9 mouse cellular contexts compared by ENCODE assay signal in the genomic region with DNA sequence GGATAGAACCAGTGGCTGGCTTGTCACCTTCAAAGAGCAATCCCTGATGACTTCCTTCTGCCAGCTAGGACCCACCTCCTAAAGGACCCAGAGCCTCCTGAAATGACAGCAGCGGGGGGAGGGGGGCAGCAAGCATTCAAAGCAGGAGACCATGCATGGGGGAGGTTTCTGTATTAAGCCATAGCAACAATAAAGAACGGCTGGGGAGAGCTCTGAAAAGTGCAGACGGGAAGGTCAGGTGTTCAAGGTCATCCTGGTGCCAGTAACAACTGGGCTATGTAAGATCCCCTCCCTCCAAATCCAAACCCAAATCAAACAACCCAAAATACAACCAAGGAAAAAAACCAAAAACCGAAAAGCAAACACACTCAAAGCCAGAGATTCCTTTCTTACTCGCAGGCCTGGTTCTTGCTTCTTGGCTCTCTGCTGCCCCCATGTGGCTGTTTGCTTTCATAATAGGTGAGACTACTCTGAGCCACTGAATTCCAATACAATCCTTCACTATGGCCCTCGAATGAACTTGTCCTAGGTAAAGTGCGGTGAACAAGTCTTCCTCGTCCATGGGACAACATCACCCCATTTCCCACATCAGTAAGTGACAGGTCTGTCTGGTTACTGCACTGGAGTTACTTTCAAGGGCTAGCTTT. TPM values are rescaled to one million over a fixed set of nuclear protein-coding genes. Genes with fewer than 3 reads are reported as not detected.
A peak's percentile ranks its signal among the peaks of the same experiment; 100 is the strongest.
DNase-seq lines count a peak whose midpoint lies in the region; ATAC-seq and TF ChIP-seq lines count a peak whose summit lies in the region.
"Had no signal": no experiment of that assay in that cellular context is flagged by ENCODE, and none has a peak within 500 bp of the region (broad histone marks: within the 10 kb centered on the region; RNA-seq: fewer than 3 reads in every experiment).

No protein-coding gene starts in this region.

- no peak overlapping the region for H3K4me3 ChIP-seq in forebrain, embryonic 10.5 days
- no peak overlapping the region for H3K4me3 ChIP-seq in heart, embryonic 13.5 days
- H3K4me3 ChIP-seq in kidney, embryonic 16.5 days (ENCODE audit: low read length) = no peak overlapping the region
- H3K4me3 ChIP-seq in liver, adult 2 months (ENCODE audit: insufficient read depth, low read depth, low read length) = no peak overlapping the region
- no peak overlapping the region for H3K4me3 ChIP-seq in stomach, embryonic 14.5 days (ENCODE audit: low read depth, low read length)
- H3K4me3 ChIP-seq: embryonic facial prominence, embryonic 12.5 days had no signal

- H3K4me2 ChIP-seq in heart, embryonic 13.5 days = peak overlapping the region; percentile 46
- peak overlapping the region; percentile 11; the same call in 1 of the 2 replicates for H3K4me2 ChIP-seq in kidney, embryonic 16.5 days (replicated peaks; ENCODE audit: low read depth, low read length)
- no peak overlapping the region for H3K4me2 ChIP-seq in stomach, embryonic 14.5 days (replicated peaks; ENCODE audit: low read depth, low read length)
- H3K4me2 ChIP-seq: embryonic facial prominence, embryonic 12.5 days had no signal

- no peaks in the 10 kb centered on the region for H3K9me3 ChIP-seq in forebrain, embryonic 10.5 days
- H3K9me3 ChIP-seq in heart, embryonic 13.5 days = no peaks in the 10 kb centered on the region
- H3K9me3 ChIP-seq in kidney, embryonic 16.5 days (ENCODE audit: low read length) = no peaks in the 10 kb centered on the region
- H3K9me3 ChIP-seq in stomach, embryonic 14.5 days (ENCODE audit: control insufficient read depth, low read depth, low read length) = no peaks in the 10 kb centered on the region
- H3K9me3 ChIP-seq: embryonic facial prominence, embryonic 12.5 days had no signal

- H3K79me2 ChIP-seq in liver, adult 2 months (ENCODE audit: control insufficient read depth, insufficient read depth, low read length) = no peaks in the 10 kb centered on the region

- no peak for TF ChIP-seq POLR2A in liver, adult 2 months (IDR thresholded peaks at IDR 0.05; ENCODE audit: extremely low read depth, insufficient read depth, low read length)

- peak overlapping the region; percentile 52; the same call in 1 of the 2 replicates for H3K9ac ChIP-seq in heart, embryonic 13.5 days
- H3K9ac ChIP-seq in kidney, embryonic 16.5 days (replicated peaks; ENCODE audit: low read length) = no peak overlapping the region
- 0 out of 2 replicates have a peak overlapping the region, but pooled peaks have one; percentile 35 for H3K9ac ChIP-seq in liver, adult 2 months (ENCODE audit: low read depth, low read length)
- H3K9ac ChIP-seq in stomach, embryonic 14.5 days (replicated peaks; ENCODE audit: low read depth, low read length) = no peak overlapping the region
- H3K9ac ChIP-seq: embryonic facial prominence, embryonic 12.5 days had no signal

- peaks cover 12% of the 10 kb centered on the region; the same call in 1 of the 2 replicates for H3K4me1 ChIP-seq in forebrain, embryonic 10.5 days
- peaks cover 5% of the 10 kb centered on the region; the same call in 1 of the 2 replicates for H3K4me1 ChIP-seq in heart, embryonic 13.5 days
- H3K4me1 ChIP-seq in kidney, embryonic 16.5 days (ENCODE audit: insufficient read depth, low read length) = no peaks in the 10 kb centered on the region
- H3K4me1 ChIP-seq in liver, adult 2 months (ENCODE audit: control insufficient read depth, insufficient read depth, low read length) = peaks cover 5% of the 10 kb centered on the region; the same call in 1 of the 2 replicates
- H3K4me1 ChIP-seq in stomach, embryonic 14.5 days (ENCODE audit: control insufficient read depth, insufficient read depth, low read length) = 0 out of 2 replicates have a peak, but pooled peaks cover 4% of the 10 kb centered on the region

- no peaks in the 10 kb centered on the region for H3K36me3 ChIP-seq in forebrain, embryonic 10.5 days (replicated peaks)
- no peaks in the 10 kb centered on the region for H3K36me3 ChIP-seq in heart, embryonic 13.5 days
- no peaks in the 10 kb centered on the region for H3K36me3 ChIP-seq in kidney, embryonic 16.5 days (ENCODE audit: insufficient read depth, low read length)
- no peaks in the 10 kb centered on the region for H3K36me3 ChIP-seq in liver, adult 2 months (ENCODE audit: control insufficient read depth, insufficient read depth, low read length)
- H3K36me3 ChIP-seq in stomach, embryonic 14.5 days (ENCODE audit: control insufficient read depth, insufficient read depth, low read length) = no peaks in the 10 kb centered on the region
- H3K36me3 ChIP-seq: embryonic facial prominence, embryonic 12.5 days had no signal

- peak; percentile 85 for DNase-seq in CD4-positive helper T cell, adult 2 months (ENCODE audit: low read depth, low spot score)
- peak; percentile 89 for DNase-seq in brain, adult 2 months (ENCODE audit: low read depth, low spot score)
- peak; percentile 80 for DNase-seq in forebrain, embryonic 10.5 days (ENCODE audit: extremely low spot score, low spot score)
- DNase-seq in liver, adult 2 months (ENCODE audit: extremely low read depth, low read depth, low spot score) = peak; percentile 68
- peak; percentile 81 to 90 for DNase-seq in natural killer cell, adult 2 months (ENCODE audit: low spot score in 2 of 2)

- no peak for ATAC-seq in heart, embryonic 13.5 days (ENCODE audit: extremely low read depth, insufficient number of reproducible peaks, low FRiP score, low TSS enrichment)
- peak; percentile 66 for ATAC-seq in kidney, embryonic 16.5 days (ENCODE audit: low FRiP score, low TSS enrichment)
- peak; percentile 50; the same call in 1 of the 2 replicates for ATAC-seq in stomach, embryonic 14.5 days (ENCODE audit: insufficient number of reproducible peaks, insufficient read depth, low FRiP score, low read depth)

- TF ChIP-seq CTCF in liver, adult 2 months (IDR thresholded peaks at IDR 0.05; ENCODE audit: low read depth, low read length) = peak; percentile 73

- no peaks in the 10 kb centered on the region for H3K27me3 ChIP-seq in forebrain, embryonic 10.5 days (ENCODE audit: poor library complexity, severe bottlenecking)
- H3K27me3 ChIP-seq in heart, embryonic 13.5 days (replicated peaks) = no peaks in the 10 kb centered on the region
- H3K27me3 ChIP-seq in kidney, embryonic 16.5 days (ENCODE audit: insufficient read depth, low read length) = no peaks in the 10 kb centered on the region
- no peaks in the 10 kb centered on the region for H3K27me3 ChIP-seq in liver, adult 2 months (ENCODE audit: control insufficient read depth, insufficient read depth, low read length)
- H3K27me3 ChIP-seq in stomach, embryonic 14.5 days (ENCODE audit: control insufficient read depth, insufficient read depth, low read length) = no peaks in the 10 kb centered on the region
- H3K27me3 ChIP-seq: embryonic facial prominence, embryonic 12.5 days had no signal

- no peak overlapping the region for H3K27ac ChIP-seq in forebrain, embryonic 10.5 days
- no peak overlapping the region; the same call in 1 of the 2 replicates for H3K27ac ChIP-seq in heart, embryonic 13.5 days (replicated peaks)
- H3K27ac ChIP-seq in kidney, embryonic 16.5 days (ENCODE audit: low read length) = no peak overlapping the region
- no peak overlapping the region for H3K27ac ChIP-seq in liver, adult 2 months (replicated peaks; ENCODE audit: insufficient read depth, low read depth, low read length)
- no peak overlapping the region for H3K27ac ChIP-seq in stomach, embryonic 14.5 days (ENCODE audit: low read length)
- H3K27ac ChIP-seq: embryonic facial prominence, embryonic 12.5 days had no signal

- WGBS in forebrain, embryonic 10.5 days = 25% methylated on average over 8 of the region's 8 CpGs
- 14% methylated on average over 8 of the region's 8 CpGs for WGBS in heart, embryonic 13.5 days
- WGBS in kidney, embryonic 16.5 days = 11% methylated on average over 8 of the region's 8 CpGs
- 9% methylated on average over 8 of the region's 8 CpGs for WGBS in liver, adult 2 months
- WGBS in stomach, embryonic 14.5 days = 12% methylated on average over 8 of the region's 8 CpGs

RNA-seq across cellular contexts. Expression of a gene that starts 11.5 kb away (rescaled TPM):
- not detected in 2 replicates for polyA plus RNA-seq in forebrain, embryonic 10.5 days (2016; fragmentation: Nextera tagmentation; extraction: Ambion mirVana)
- polyA plus RNA-seq in heart, embryonic 13.5 days (2015; fragmentation: Nextera tagmentation; extraction: Ambion mirVana) = not detected in 2 replicates
- 0.12 TPM in 1 of 2 replicates, not detected in the other for polyA plus RNA-seq in kidney, embryonic 16.5 days (2015; fragmentation: Nextera tagmentation; extraction: Ambion mirVana)
- under 0.01 and 0.07 TPM in 2 replicates for total RNA-seq in liver, adult 2 months (2014; rRNA removed)
- 0.02 and 0.06 TPM in 2 replicates for polyA plus RNA-seq in liver, adult 2 months (2012; rRNA removed)
- 0.08 TPM in 1 of 2 replicates, not detected in the other for polyA plus RNA-seq in stomach, embryonic 14.5 days (2014; fragmentation: Nextera tagmentation; extraction: Ambion mirVana)
- polyA plus RNA-seq: embryonic facial prominence, embryonic 12.5 days had no signal

RNA-seq across cellular contexts. Expression of a gene that starts 26.8 kb away (rescaled TPM):
- 0.12 and 0.62 TPM in 2 replicates for polyA plus RNA-seq in forebrain, embryonic 10.5 days (2016; fragmentation: Nextera tagmentation; extraction: Ambion mirVana)
- 1.3 and 1.4 TPM in 2 replicates for polyA plus RNA-seq in heart, embryonic 13.5 days (2015; fragmentation: Nextera tagmentation; extraction: Ambion mirVana)
- 2.1 and 2.6 TPM in 2 replicates for polyA plus RNA-seq in kidney, embryonic 16.5 days (2015; fragmentation: Nextera tagmentation; extraction: Ambion mirVana)
- 20.0 and 21.3 TPM in 2 replicates for total RNA-seq in liver, adult 2 months (2014; rRNA removed)
- polyA plus RNA-seq in liver, adult 2 months (2012; rRNA removed) = 8.2 and 12.7 TPM in 2 replicates
- polyA plus RNA-seq in stomach, embryonic 14.5 days (2014; fragmentation: Nextera tagmentation; extraction: Ambion mirVana) = 1.6 and 2.2 TPM in 2 replicates

RNA-seq across cellular contexts. Expression of a gene that starts 38.9 kb away (rescaled TPM):
- polyA plus RNA-seq in forebrain, embryonic 10.5 days (2016; fragmentation: Nextera tagmentation; extraction: Ambion mirVana) = not detected in 2 replicates
- not detected in 2 replicates for polyA plus RNA-seq in heart, embryonic 13.5 days (2015; fragmentation: Nextera tagmentation; extraction: Ambion mirVana)
- polyA plus RNA-seq in kidney, embryonic 16.5 days (2015; fragmentation: Nextera tagmentation; extraction: Ambion mirVana) = not detected in 2 replicates
- total RNA-seq in liver, adult 2 months (2014; rRNA removed) = not detected in 2 replicates
- not detected in 2 replicates for polyA plus RNA-seq in liver, adult 2 months (2012; rRNA removed)
- polyA plus RNA-seq in stomach, embryonic 14.5 days (2014; fragmentation: Nextera tagmentation; extraction: Ambion mirVana) = not detected in 2 replicates
- polyA plus RNA-seq: embryonic facial prominence, embryonic 12.5 days had no signal

RNA-seq across cellular contexts. Expression of a gene that starts 39.2 kb away (rescaled TPM):
- not detected in 2 replicates for polyA plus RNA-seq in forebrain, embryonic 10.5 days (2016; fragmentation: Nextera tagmentation; extraction: Ambion mirVana)
- polyA plus RNA-seq in heart, embryonic 13.5 days (2015; fragmentation: Nextera tagmentation; extraction: Ambion mirVana) = 0.11 and 0.27 TPM in 2 replicates
- 0.24 and 0.42 TPM in 2 replicates for polyA plus RNA-seq in kidney, embryonic 16.5 days (2015; fragmentation: Nextera tagmentation; extraction: Ambion mirVana)
- total RNA-seq in liver, adult 2 months (2014; rRNA removed) = 5.7 and 6.9 TPM in 2 replicates
- polyA plus RNA-seq in liver, adult 2 months (2012; rRNA removed) = 1.1 and 1.3 TPM in 2 replicates
- polyA plus RNA-seq in stomach, embryonic 14.5 days (2014; fragmentation: Nextera tagmentation; extraction: Ambion mirVana) = 0.10 TPM in 1 of 2 replicates, not detected in the other

RNA-seq across cellular contexts. Expression of a gene that starts 51.0 kb away (rescaled TPM):
- polyA plus RNA-seq in forebrain, embryonic 10.5 days (2016; fragmentation: Nextera tagmentation; extraction: Ambion mirVana) = not detected in 2 replicates
- polyA plus RNA-seq in heart, embryonic 13.5 days (2015; fragmentation: Nextera tagmentation; extraction: Ambion mirVana) = not detected in 2 replicates
- not detected in 2 replicates for polyA plus RNA-seq in kidney, embryonic 16.5 days (2015; fragmentation: Nextera tagmentation; extraction: Ambion mirVana)
- not detected in 2 replicates for total RNA-seq in liver, adult 2 months (2014; rRNA removed)
- polyA plus RNA-seq in liver, adult 2 months (2012; rRNA removed) = not detected in 2 replicates
- not detected in 2 replicates for polyA plus RNA-seq in stomach, embryonic 14.5 days (2014; fragmentation: Nextera tagmentation; extraction: Ambion mirVana)
- polyA plus RNA-seq: embryonic facial prominence, embryonic 12.5 days had no signal

Comparison
In these comparisons a context has a peak if more than half of its experiments do, and no peak if none do; other contexts are left out.
1. H3K9ac ChIP-seq: peak in heart, embryonic 13.5 days (single experiment) and liver, adult 2 months (single experiment); none in kidney, embryonic 16.5 days (single experiment) and stomach, embryonic 14.5 days (single experiment).
2. Peak in every context shown above with its lines, with median percentiles within 50 percentile points of each other: DNase-seq.